Mouse (Mus musculus): ENCODE data around the gene Pitx3.
A peak's percentile ranks its signal among the peaks of the same experiment; 100 is the strongest.
"Not testable (repeated sequence)": the region's sequence is repeated elsewhere in the genome, so short reads cannot be mapped to it uniquely, and the experiment has no call there.

Gene Pitx3

DNA sequence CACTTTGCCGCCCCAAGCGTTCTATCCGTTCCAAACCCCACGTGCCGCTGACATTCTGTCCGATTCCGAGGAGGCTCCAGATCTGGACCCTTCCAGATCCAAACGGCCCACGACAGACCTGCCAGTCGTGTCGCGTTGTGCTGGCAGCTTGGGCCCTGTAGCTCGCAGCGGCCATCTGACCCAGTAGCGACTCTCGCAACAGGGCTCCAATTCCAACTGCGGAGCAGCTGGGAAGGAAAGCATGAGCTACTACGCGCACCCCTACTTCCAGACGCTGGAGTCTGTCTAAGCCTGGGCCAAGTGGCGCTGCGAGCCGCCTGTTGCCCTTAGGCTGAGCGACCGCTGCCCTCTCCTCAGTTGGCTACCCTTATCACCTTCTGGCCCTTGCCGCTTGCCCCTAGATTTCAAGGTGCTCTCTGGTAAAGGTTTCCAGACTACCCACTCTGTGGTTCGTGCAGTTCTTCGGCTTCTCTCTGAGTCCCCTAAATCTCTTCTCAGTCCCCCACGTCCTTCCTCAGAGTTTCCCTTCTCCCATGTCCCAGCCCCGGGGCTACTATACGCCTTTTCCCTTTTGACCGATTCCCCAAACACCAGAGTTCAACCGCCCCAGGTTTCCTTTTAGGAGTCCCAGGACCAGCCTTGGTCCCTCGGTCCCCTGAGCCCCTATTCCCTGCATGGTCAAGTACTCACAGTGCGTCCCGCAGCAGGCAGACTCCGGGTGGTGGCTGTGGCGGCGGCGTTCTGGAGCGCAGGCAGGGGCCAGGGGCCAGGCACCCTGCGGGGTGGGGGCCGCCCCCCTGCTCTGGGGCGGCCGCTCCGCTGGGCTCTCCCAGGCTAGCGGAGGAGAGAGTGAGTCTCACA lies at the start of gene Pitx3:
TSS of gene Pitx3 (minus strand) at position 816 of the 861 bp plus-strand sequence.
- DNase-seq (ENCODE audit: low spot score in 2 of 2) = no peak

DNA sequence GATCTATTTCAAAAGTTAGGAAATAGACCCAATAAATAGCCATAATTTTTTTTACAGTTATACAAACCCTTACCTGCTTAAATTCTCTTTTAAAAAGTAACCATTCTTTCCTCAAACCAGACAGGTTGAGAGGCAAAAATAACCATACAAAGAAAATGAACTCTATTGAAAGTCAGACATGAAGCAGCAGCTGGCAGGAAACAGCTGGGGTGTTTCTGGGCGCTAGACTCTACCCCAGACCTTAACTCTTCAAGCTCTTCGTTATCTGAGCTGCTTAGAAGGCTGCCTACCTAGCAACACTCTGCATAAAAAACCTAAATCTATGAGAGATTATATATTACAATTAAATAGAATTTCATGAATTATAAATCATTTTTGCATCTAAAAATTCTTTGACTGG lies 39.1 kb upstream of the Pitx3 start:
- DNase-seq (ENCODE audit: low spot score in 2 of 2) = no peak

DNA sequence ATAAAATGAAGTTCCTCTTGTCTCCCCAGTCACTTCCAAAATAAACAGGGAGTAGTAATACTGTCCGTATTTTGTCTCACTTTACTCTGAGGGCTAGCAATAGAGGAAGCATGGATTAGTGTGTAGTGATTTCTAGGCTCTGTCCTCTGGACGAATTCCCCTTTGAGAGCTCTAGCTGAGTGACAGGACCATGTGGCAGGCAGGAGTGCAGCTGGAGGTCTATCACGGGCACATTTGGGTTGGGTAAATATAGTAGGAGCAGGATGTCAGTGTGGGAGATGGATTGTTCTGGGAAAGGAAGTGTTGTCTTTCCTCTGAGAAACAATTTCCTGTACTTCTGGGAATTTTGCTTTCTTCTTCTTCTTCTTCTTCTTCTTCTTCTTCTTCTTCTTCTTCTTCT lies 38.5 kb upstream of the Pitx3 start:
- DNase-seq (ENCODE audit: low spot score in 2 of 2) = no peak

DNA sequence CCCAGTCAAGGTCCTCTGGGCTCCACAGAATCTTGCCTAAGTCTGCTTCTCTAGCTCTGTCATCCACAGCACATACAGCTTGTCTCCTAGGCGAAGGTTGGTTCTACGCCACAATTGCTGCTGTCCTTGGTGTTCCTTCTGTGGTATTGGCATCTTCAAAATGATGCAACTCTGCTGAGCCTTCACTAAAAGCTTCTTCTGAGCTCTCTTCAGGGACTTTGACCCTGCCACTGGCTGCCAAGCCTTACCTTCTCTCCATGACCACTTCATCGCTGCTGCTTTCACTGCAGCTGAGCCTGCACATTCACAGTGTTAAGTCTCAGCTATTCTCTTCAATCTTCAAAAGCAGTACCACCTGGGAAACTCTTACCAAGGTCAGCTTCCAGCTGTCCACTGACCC lies 34.1 kb upstream of the Pitx3 start:
- no peak for DNase-seq (ENCODE audit: low spot score in 2 of 2)

DNA sequence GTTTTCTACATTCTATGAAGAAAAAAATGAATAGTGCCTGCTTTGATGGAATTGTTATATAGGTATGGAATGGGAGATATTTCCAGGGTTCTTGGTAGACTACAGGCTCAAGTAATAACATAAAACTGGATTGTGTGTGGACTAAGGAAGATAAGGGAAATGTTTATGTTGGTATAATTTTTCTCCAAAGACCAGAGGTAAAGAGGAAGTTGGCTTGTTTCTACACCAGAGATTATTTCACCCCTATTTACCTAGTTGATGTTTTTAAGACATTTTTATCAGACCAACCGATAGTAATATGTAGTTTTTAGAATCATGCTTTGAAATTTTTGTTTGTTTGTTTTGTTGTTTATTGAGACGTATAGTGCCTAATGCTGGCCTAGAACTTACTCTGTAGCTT lies 32.1 kb upstream of the Pitx3 start:
- DNase-seq (ENCODE audit: low spot score in 2 of 2) = no peak

DNA sequence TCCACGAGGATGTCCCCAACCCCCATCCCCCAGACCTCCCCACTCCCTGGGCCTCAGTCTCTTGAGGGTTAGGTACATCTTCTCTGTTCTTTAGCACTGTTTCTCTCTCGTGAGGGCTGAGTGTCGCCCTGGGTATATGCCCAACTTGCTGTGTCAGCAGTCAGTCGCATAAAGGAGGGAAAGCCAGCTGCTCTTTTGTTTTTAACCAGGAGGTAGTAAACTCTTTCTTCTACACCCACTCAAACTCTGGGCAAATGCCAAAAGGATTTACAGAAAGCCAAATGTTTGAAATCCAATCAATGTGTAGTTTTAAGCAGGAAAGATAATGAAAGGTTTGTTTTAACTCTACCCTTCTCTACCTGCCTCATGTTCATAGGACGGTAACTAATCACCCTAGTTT lies 28.9 kb upstream of the Pitx3 start:
- DNase-seq (ENCODE audit: low spot score in 2 of 2) = no peak

GRCm38 (mm10) chr19:46175173-46175572 lies 27.0 kb upstream of the Pitx3 start:
- no peak for DNase-seq (ENCODE audit: low spot score in 2 of 2)

GRCm38 (mm10) chr19:46172541-46172940 lies 24.4 kb upstream of the Pitx3 start:
- DNase-seq (ENCODE audit: low spot score in 2 of 2) = no peak

GRCm38 (mm10) chr19:46169913-46170312 lies 21.8 kb upstream of the Pitx3 start:
- no peak for DNase-seq (ENCODE audit: low spot score in 2 of 2)

DNA sequence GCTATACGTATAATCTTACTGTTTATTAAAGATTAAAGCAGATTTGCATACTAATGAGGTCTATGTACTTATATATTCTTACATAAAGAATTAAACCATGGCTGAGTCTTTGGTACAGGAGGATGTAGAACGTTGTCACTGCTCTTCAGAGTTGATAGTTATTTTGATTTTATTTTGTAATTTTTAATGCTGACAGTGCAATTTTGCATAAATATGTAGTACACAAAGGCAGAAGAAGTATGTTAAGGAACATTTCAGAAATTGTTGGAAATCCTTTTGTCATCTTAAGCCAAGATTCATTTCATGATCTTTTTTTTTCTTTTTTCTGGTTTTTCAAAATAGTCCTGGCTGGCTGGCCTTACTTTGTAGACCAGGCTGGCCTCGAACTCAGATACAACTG lies 21.3 kb upstream of the Pitx3 start:
- no peak for DNase-seq (ENCODE audit: low spot score in 2 of 2)

- DNase-seq (ENCODE audit: low spot score in 2 of 2) = not testable (repeated sequence)
Measured at GRCm38 (mm10) chr19:46167169-46167568, 19.0 kb upstream of the Pitx3 start.

- no peak for DNase-seq (ENCODE audit: low spot score in 2 of 2)
Measured at GRCm38 (mm10) chr19:46165950-46166349, 17.8 kb upstream of the Pitx3 start.

GRCm38 (mm10) chr19:46152127-46152803 lies 4.1 kb upstream of the Pitx3 start, which contains the start of gene Gbf1:
Gbf1 (plus strand) TSS chr19:46152509.
- DNase-seq (ENCODE audit: low spot score in 2 of 2) = peak; percentile 92 to 96

DNA sequence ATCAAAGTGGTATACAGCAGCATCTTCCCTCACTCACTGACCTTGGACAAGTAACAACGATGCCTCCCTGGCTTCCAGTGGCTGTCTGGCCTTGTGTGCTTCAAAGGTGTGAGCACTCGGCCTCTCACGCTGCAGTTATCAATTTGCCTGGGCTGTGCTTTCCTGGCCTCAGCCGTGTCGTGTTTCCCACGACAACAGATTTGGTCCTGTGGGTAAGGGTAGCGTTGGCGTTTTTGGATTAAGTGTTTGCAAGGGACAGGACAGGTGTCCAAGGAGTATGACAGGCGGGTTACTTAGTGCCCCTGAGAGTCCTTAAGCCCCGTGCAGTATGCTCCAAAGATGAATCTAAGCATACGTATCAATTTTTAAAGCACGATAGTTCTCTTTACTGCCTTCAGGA lies 965 bp upstream of the Pitx3 start:
- no peak for DNase-seq (ENCODE audit: low spot score in 2 of 2)

DNA sequence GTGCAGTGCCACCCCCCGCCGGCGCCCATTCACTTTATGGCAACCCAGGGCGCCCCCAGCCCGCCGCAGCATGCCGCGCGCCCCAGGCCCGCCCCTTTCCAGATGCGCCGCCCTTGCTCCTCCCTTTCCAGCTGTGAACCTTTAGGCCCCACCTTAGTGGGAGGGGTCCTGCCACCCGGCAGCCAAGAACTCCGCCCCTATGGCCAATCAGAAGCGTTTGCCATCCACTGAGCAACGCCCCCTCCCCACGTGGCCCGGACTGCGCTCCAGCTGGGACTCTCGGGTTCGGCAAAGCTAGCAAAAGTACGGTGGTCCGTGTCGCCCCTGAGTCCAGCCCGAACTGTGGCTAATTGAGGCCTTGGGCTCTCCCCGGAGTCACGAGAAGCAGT lies 240 bp upstream of the Pitx3 start:
- DNase-seq (ENCODE audit: low spot score in 2 of 2) = peak; percentile 49 to 50

- DNase-seq (ENCODE audit: low spot score in 2 of 2) = no peak
Measured at GRCm38 (mm10) chr19:46141091-46141490, 7.0 kb downstream of the Pitx3 start.

DNA sequence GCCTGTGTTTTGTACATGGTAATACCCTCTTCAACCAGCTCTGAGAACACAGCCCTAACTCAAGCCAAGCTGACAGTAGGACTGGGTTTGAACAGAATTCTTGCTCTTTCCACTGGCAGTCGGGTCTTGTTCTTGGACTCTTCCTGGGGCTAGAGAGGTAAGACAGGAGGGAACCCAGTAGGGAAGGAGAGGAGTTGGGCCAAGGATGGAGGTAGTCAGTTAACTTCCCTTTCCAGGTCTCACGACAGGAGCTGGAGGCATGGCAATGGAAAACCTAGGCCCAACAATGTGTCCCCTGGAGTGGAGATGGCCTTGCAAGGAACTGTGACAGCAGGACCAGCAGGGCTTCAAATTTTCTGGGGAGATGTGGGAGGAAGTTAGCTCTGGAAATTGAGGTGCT lies 7.8 kb downstream of the Pitx3 start:
- no peak for DNase-seq (ENCODE audit: low spot score in 2 of 2)

GRCm38 (mm10) chr19:46136639-46137580 lies 11.2 kb downstream of the Pitx3 start:
- peak; percentile 16 to 42 for DNase-seq (ENCODE audit: low spot score in 2 of 2)

GRCm38 (mm10) chr19:46135789-46136638 lies 12.1 kb downstream of the Pitx3 start:
- peak in 1 of 2 experiments; percentile 11 for DNase-seq (ENCODE audit: low spot score in 2 of 2)

- DNase-seq (ENCODE audit: low spot score in 2 of 2) = peak; percentile 77 to 92
Measured at GRCm38 (mm10) chr19:46135297-46135696, 12.8 kb downstream of the Pitx3 start.

DNA sequence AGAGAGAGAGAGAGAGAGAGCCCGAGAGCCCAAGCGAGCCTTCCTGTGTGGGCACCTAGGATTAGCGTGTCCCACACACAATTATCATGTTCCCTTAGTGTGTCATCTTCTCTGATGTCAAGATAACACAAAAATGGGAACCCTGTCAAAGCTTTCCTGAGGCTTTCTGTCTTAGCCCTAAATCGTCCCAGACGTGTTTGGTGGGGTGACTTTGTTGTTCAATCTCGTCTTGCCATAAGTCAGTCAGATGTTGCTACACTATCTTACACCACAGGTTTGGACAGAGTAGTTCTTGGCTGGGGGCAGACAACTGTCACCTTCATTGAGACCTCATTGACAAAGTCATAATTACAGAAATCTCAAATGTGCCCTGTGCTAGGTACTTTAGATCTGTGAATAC lies 15.5 kb downstream of the Pitx3 start:
- DNase-seq (ENCODE audit: low spot score in 2 of 2) = no peak

Data from frontal cortex, postnatal 14 days (tissue).